13 mouse cellular contexts compared by ENCODE assay signal in the genomic region with DNA sequence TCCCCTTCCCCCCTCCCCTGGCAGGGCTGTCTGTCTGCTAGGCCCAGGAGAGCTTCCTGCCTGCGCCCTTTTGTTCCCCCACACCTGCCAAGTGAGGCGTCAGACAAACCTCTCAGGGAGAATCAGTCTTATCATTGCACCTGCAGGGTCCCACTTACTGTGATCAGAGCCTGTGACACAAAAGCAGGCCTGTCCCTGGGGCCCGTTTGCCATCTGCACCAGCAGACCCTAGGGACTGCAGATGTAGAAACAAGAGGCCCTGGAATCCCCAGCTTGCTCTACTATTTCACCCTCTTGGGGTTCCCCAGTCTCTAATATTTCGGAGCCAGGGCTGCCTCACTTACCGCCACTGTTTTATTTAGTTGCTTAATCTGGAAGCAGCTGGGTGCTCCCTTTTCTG.
A peak's percentile ranks its signal among the peaks of the same experiment; 100 is the strongest.
DNase-seq lines count a peak whose midpoint lies in the region; TF ChIP-seq lines count a peak whose summit lies in the region.
"Had no signal": no experiment of that assay in that cellular context is flagged by ENCODE, and none has a peak within 500 bp of the region (broad histone marks: within the 10 kb centered on the region; RNA-seq: fewer than 3 reads in every experiment).

No protein-coding gene starts in this region.

- dilution Hi-C loops in CH12.LX (cut with MboI; ENCODE audit: extremely low pct_ligation_motif_present, extremely low pct_unique_long_range_greater_than_20kb, low sequenced_read_pairs), result no loop called here

- TF ChIP-seq RAD21 in CH12.LX (IDR thresholded peaks at IDR 0.05; ENCODE audit: low read depth, low read length), result peak; percentile 26

- peak overlapping the region in 1 of 3 experiments; percentile 38 for H3K4me3 ChIP-seq in CH12.LX (replicated peaks in 1 of 3; ENCODE audit: low read depth in 2 of 3, low read length in 2 of 3, poor library complexity in 1 of 3)

- H3K4me2 ChIP-seq in CH12.LX (ENCODE audit: insufficient read depth, low read depth, poor library complexity, severe bottlenecking), result peak overlapping the region; percentile 72; the same call in 1 of the 2 replicates
- H3K4me2 ChIP-seq: lung, embryonic 14.5 days had no signal

- peaks cover 15 to 55% of the 10 kb centered on the region in 2 experiments for H3K4me1 ChIP-seq in CH12.LX (ENCODE audit: control insufficient read depth in 1 of 2, insufficient read depth in 2 of 2)

- peak; percentile 98 for TF ChIP-seq EP300 in CH12.LX (IDR thresholded peaks at IDR 0.05; ENCODE audit: low read length)

- DNase-seq in heart, adult 11 months, result peak; percentile 88
- DNase-seq in heart, postnatal 10 days, result no peak
- DNase-seq in CH12.LX (ENCODE audit: extremely low read depth), result peak; percentile 97
- peak; percentile 39 to 42 for DNase-seq in spleen, adult 18-20 months
- DNase-seq in thymus, postnatal 10 days (ENCODE audit: low spot score in 2 of 2), result peak; percentile 79 to 89
- no peak for DNase-seq in cerebellum, postnatal 14 days
- DNase-seq in ovary, postnatal 36 days (ENCODE audit: low spot score), result no peak
- DNase-seq: adrenal gland, postnatal 10 days; cerebellum, adult 2 months; kidney, adult 2 months; kidney, postnatal 36 days; liver; lung, embryonic 14.5 days had no signal

- H3K27ac ChIP-seq in CH12.LX (ENCODE audit: insufficient read depth, low read depth), result peak overlapping the region; percentile 98

- H3K9me3 ChIP-seq in CH12.LX (replicated peaks; ENCODE audit: low read length), result no peaks in the 10 kb centered on the region

- in situ Hi-C loops in CH12.LX (cut with MboI; ENCODE audit: low pct_ligation_motif_present, low pct_unique_long_range_greater_than_20kb, low sequenced_read_pairs), result no loop called here

- H3K36me3 ChIP-seq in CH12.LX (replicated peaks in 1 of 2; ENCODE audit: control insufficient read depth in 1 of 2, insufficient read depth in 1 of 2, low read length in 1 of 2), result peaks cover 0 to 4% of the 10 kb centered on the region in 2 experiments

- intact Hi-C loops in heart, postnatal 10 days (cut with DNase I), result no loop called here

- 0 out of 2 replicates have a peak, but pooled peaks have one; percentile 34 for TF ChIP-seq POLR2A in CH12.LX (IDR thresholded peaks at IDR 0.05; ENCODE audit: low read depth, low read length)

- no peaks in the 10 kb centered on the region for H3K27me3 ChIP-seq in CH12.LX (replicated peaks)

- no peaks in the 10 kb centered on the region for H3K79me2 ChIP-seq in CH12.LX (replicated peaks; ENCODE audit: control insufficient read depth, extremely low read depth, insufficient read depth, poor library complexity, severe bottlenecking)

- peak overlapping the region; percentile 85 for H3K9ac ChIP-seq in CH12.LX (ENCODE audit: insufficient read depth, low read depth)
- H3K9ac ChIP-seq: lung, embryonic 14.5 days had no signal

- TF ChIP-seq CTCF in CH12.LX (conservative IDR thresholded peaks at IDR 0.05 in 1 of 2, IDR thresholded peaks at IDR 0.05 in 1 of 2; ENCODE audit: low read depth in 2 of 2, low read length in 2 of 2), result no peak

TF ChIP-seq in CH12.LX, 34 proteins besides CTCF, POLR2A, EP300 and RAD21:
- peak; percentile 59; the same call in 1 of the 2 replicates for TF ChIP-seq MAX (IDR thresholded peaks at IDR 0.05; ENCODE audit: low read length)
- TF ChIP-seq MYC (IDR thresholded peaks at IDR 0.05; ENCODE audit: low read depth, low read length), result peak; percentile 65
- peak; percentile 89 for TF ChIP-seq ZMIZ1 (IDR thresholded peaks at IDR 0.05; ENCODE audit: low read depth, low read length)
- TF ChIP-seq POLR2AphosphoS2 (IDR thresholded peaks at IDR 0.05; ENCODE audit: low read depth, low read length), result no peak
- TF ChIP-seq KAT2A (IDR thresholded peaks at IDR 0.05; ENCODE audit: insufficient replicate concordance, low read length), result peak; percentile 86
- peak; percentile 87 for TF ChIP-seq RCOR1 (conservative IDR thresholded peaks at IDR 0.05; ENCODE audit: low read depth, low read length)
- TF ChIP-seq ZNF384 (IDR thresholded peaks at IDR 0.05; ENCODE audit: low read depth, low read length), result no peak
- TF ChIP-seq JUND (conservative IDR thresholded peaks at IDR 0.05; ENCODE audit: low read depth, low read length), result no peak
- no peak for TF ChIP-seq UBTF (IDR thresholded peaks at IDR 0.05; ENCODE audit: low read depth, low read length)
- peak; percentile 29; the same call in 1 of the 2 replicates for TF ChIP-seq JUN (IDR thresholded peaks at IDR 0.05; ENCODE audit: insufficient read depth, low read depth, low read length)
- TF ChIP-seq ZC3H11A (IDR thresholded peaks at IDR 0.05; ENCODE audit: low read depth, low read length), result no peak; the same call in 1 of the 2 replicates
- peak; percentile 90 for TF ChIP-seq IRF4 (IDR thresholded peaks at IDR 0.05; ENCODE audit: low read depth, low read length)
- no peak for TF ChIP-seq ZKSCAN1 (IDR thresholded peaks at IDR 0.05; ENCODE audit: borderline replicate concordance, low read depth, low read length)
- TF ChIP-seq HCFC1 (IDR thresholded peaks at IDR 0.05; ENCODE audit: low read depth, low read length), result no peak
- TF ChIP-seq SMC3 (IDR thresholded peaks at IDR 0.05; ENCODE audit: low read depth, low read length), result peak; percentile 24
- no peak; the same call in 1 of the 2 replicates for TF ChIP-seq NELFE (IDR thresholded peaks at IDR 0.05; ENCODE audit: low read depth, low read length)
- TF ChIP-seq NRF1 (IDR thresholded peaks at IDR 0.05; ENCODE audit: low read depth, low read length), result 0 out of 2 replicates have a peak, but pooled peaks have one; percentile 8
- no peak for TF ChIP-seq USF1 (IDR thresholded peaks at IDR 0.05; ENCODE audit: low read depth, low read length)
- TF ChIP-seq SIN3A (IDR thresholded peaks at IDR 0.05; ENCODE audit: low read length), result peak; percentile 80
- peak; percentile 100 for TF ChIP-seq TCF12 (IDR thresholded peaks at IDR 0.05; ENCODE audit: low read depth, low read length)
- peak; percentile 90 for TF ChIP-seq MAZ (IDR thresholded peaks at IDR 0.05; ENCODE audit: low read depth, low read length)
- TF ChIP-seq PAX5 (IDR thresholded peaks at IDR 0.05; ENCODE audit: low read length), result no peak
- no peak for TF ChIP-seq CHD1 (IDR thresholded peaks at IDR 0.05; ENCODE audit: low read depth, low read length)
- no peak for TF ChIP-seq GABPA (IDR thresholded peaks at IDR 0.05; ENCODE audit: insufficient replicate concordance, low read depth, low read length)
- peak; percentile 15; the same call in 1 of the 2 replicates for TF ChIP-seq ELF1 (IDR thresholded peaks at IDR 0.05; ENCODE audit: low read depth, low read length)
- no peak for TF ChIP-seq BHLHE40 (IDR thresholded peaks at IDR 0.05; ENCODE audit: low read depth, low read length)
- peak; percentile 96 for TF ChIP-seq ETS1 (conservative IDR thresholded peaks at IDR 0.05; ENCODE audit: low read depth, low read length)
- peak; percentile 95 for TF ChIP-seq MEF2A (IDR thresholded peaks at IDR 0.05; ENCODE audit: borderline replicate concordance, low read depth, low read length)
- no peak for TF ChIP-seq MXI1 (IDR thresholded peaks at IDR 0.05; ENCODE audit: low read depth, low read length)
- no peak for TF ChIP-seq E2F4 (IDR thresholded peaks at IDR 0.05; ENCODE audit: insufficient replicate concordance, low read depth, low read length)
- TF ChIP-seq TBP (conservative IDR thresholded peaks at IDR 0.05; ENCODE audit: low read depth, low read length), result no peak
- no peak for TF ChIP-seq USF2 (conservative IDR thresholded peaks at IDR 0.05; ENCODE audit: low read depth, low read length)
- peak; percentile 86 for TF ChIP-seq CHD2 (IDR thresholded peaks at IDR 0.05; ENCODE audit: low read length)
- peak; percentile 76; the same call in 1 of the 2 replicates for TF ChIP-seq MAFK (IDR thresholded peaks at IDR 0.05; ENCODE audit: insufficient replicate concordance, low read length)

Comparison
In these comparisons a context has a peak if more than half of its experiments do, and no peak if none do; other contexts are left out.
1. DNase-seq: peak in heart, adult 11 months (single experiment), CH12.LX (single experiment), spleen, adult 18-20 months (2 of 2) and thymus, postnatal 10 days (2 of 2); none in heart, postnatal 10 days (0 of 2), cerebellum, postnatal 14 days (0 of 2) and ovary, postnatal 36 days (single experiment).